Mouse (Mus musculus): ENCODE measurements around the gene Teddm2. TPM values are rescaled to one million over a fixed set of nuclear protein-coding genes. Genes with fewer than 3 reads are reported as not detected.

Teddm2 gene
- 1.4 and 1.7 TPM in 2 replicates for polyA plus RNA-seq (2015; fragmentation: Nextera tagmentation; extraction: Ambion mirVana)

DNA sequence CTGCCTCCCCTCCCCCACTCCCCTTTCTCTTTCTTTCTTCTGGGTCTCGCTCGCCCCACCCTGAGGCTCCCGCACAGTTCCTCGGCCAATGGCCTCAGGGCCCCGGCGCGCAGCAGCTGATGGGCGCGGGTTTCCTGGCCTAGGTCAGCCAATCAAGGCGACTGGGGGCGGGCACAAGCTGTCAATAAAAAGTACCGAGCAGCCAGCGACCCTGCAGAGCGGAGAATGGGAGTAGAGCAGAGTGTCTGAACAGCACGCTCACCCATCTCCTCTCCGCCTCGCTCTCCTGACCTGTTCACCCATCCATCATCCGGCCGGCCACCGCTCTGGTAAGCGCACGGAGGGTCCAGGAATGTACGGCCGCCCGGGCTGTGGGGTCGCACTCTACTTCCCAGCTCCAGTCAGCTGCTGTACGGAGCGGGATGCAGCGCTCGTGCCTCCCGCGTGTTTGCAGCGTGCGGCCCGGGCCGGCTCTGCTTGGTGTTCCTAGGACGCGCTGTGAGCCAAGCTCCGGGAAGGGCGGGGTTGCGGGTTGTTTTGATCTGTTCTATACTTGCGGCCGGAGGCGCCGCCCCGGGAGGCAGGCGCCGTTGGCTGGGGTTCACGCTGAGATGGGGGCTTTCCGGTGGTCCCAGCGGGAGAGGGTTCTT is at the start of gene Teddm2, which contains the start of gene Glul:
Gene Teddm2 (minus strand): TSS at position 498 of the 650 bp plus-strand sequence.
Gene Glul (plus strand): TSS at position 214 of the 650 bp plus-strand sequence.
- H3K4me2 ChIP-seq = peak within 1 kb of the TSS; percentile 82
- peaks cover 17% of the 10 kb centered on the region; the same call in 1 of the 2 replicates for H3K36me3 ChIP-seq (replicated peaks)
- peak; percentile 97 for ATAC-seq (replicated peaks)
- peaks cover 35% of the 10 kb centered on the region for H3K4me1 ChIP-seq
- no peaks in the 10 kb centered on the region for H3K27me3 ChIP-seq (replicated peaks)
- peak within 1 kb of the TSS; percentile 70 for H3K4me3 ChIP-seq
- H3K27ac ChIP-seq = peak within 1 kb of the TSS; percentile 96
- no peaks in the 10 kb centered on the region for H3K9me3 ChIP-seq
- WGBS = under 1% methylated on average over 51 of the region's 51 CpGs
- H3K9ac ChIP-seq = peak within 1 kb of the TSS; percentile 90

DNA sequence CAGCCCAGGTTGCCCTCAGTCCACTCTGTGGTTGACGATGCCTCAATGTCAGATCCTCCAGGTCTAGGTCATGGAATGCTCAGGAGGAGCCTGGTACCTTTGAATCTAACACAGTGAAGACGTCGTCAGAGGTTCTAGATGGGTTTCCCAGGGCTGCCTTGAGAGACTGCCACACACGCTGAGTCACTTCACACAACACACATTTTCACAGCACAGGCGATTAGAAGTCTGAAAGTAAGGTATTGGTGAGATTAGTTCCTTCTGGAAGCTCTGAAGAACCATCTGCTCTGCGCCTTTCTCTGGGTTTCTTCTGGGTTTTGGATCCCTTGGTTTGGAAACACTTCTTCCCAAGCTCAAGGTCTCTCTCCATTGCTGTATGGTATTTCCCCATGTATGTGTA is 47.8 kb upstream of the Teddm2 start:
- no peak overlapping the region for H3K27ac ChIP-seq
- ATAC-seq (replicated peaks) = no peak
- no peaks in the 10 kb centered on the region for H3K9me3 ChIP-seq
- H3K9ac ChIP-seq = no peak overlapping the region
- H3K4me2 ChIP-seq = no peak overlapping the region
- H3K36me3 ChIP-seq (replicated peaks) = no peaks in the 10 kb centered on the region
- 96% methylated on average over 6 of the region's 6 CpGs for WGBS
- no peaks in the 10 kb centered on the region for H3K27me3 ChIP-seq (replicated peaks)
- peaks cover 4% of the 10 kb centered on the region; the same call in 1 of the 2 replicates for H3K4me1 ChIP-seq
- no peak overlapping the region for H3K4me3 ChIP-seq

DNA sequence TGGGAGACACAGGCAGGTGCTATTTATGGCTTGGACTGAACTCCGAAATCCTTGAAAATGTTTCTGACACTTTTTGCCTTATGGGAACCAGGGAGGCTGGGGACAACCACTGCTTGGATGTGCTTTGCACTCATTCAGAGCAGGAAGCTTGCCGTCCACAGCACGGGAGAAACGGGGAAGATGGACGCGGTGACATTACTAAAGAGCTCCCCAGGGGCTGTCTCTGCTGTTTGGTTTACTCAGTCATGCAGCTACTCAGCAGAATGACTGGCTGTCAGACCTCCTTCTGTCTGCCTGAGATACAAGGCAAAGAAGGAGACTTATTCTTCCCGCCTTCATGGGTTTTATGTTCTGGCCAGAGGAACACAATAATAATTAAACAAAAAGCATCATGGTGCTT is 46.9 kb upstream of the Teddm2 start:
- WGBS = 28% methylated on average over 7 of the region's 7 CpGs
- Histone ChIP-seq H3K4me2 (no peak overlapping the region), H3K36me3 (replicated peaks) (no peaks in the 10 kb centered on the region), H3K4me1 (peaks cover 4% of the 10 kb centered on the region; the same call in 1 of the 2 replicates), H3K27ac (no peak overlapping the region), H3K9ac (no peak overlapping the region), H3K27me3 (replicated peaks) (no peaks in the 10 kb centered on the region), H3K4me3 (no peak overlapping the region), H3K9me3 (no peaks in the 10 kb centered on the region)
- ATAC-seq (replicated peaks) = no peak

DNA sequence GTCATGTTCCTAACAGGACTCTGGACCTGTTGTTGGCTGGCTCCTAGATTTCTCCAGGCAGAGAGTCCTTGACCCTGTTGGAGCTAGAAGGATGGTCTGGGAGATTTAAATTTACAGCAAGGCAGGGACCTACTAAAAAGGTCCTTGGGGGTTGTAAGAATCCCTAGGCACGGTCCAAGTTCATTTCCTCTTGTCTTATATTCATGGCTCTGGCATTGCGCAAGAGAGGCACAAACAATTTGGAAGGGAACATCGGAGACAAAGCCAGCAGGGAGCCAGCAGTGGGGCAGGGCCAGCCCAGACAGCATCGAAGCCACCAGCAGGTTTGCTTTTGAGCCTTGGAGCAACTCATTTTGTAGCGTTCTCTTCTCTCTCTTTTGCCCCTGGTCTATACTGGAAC is 45.2 kb upstream of the Teddm2 start:
- no peak for ATAC-seq (replicated peaks)
- H3K27ac ChIP-seq = no peak overlapping the region
- 79% methylated on average over 5 of the region's 5 CpGs for WGBS

DNA sequence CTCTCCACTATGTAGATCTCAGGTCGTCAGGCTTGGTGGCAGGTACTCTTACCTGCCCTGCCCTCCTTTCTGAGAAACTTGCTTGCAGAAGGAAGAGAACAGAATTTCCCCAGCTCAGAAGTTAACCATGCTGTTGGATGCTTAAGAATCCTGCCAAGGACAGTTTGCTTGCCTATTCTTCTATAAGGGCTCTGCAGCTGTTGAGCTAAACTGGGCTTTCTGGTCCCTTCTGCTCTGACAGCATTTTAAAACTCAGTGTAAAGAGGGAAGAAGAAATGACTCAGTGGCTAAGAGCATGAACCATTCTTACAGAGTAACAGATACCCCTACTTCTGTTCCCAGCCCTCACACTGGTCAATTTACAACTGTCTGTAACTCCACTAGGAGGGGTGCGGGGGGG is 41.0 kb upstream of the Teddm2 start:
- ATAC-seq (replicated peaks) = no peak
- Histone ChIP-seq H3K4me3 (no peak overlapping the region), H3K4me1 (no peaks in the 10 kb centered on the region), H3K9me3 (no peaks in the 10 kb centered on the region), H3K36me3 (replicated peaks) (no peaks in the 10 kb centered on the region), H3K4me2 (no peak overlapping the region), H3K9ac (no peak overlapping the region), H3K27ac (no peak overlapping the region), H3K27me3 (replicated peaks) (no peaks in the 10 kb centered on the region)
- 89% methylated on average over 2 of the region's 2 CpGs for WGBS

More for the DNA sequence above, 45.2 kb upstream of the Teddm2 start:
- Histone ChIP-seq H3K4me1 (peaks cover 4% of the 10 kb centered on the region; the same call in 1 of the 2 replicates), H3K9ac (no peak overlapping the region), H3K4me3 (no peak overlapping the region), H3K4me2 (no peak overlapping the region), H3K36me3 (replicated peaks) (no peaks in the 10 kb centered on the region), H3K27me3 (replicated peaks) (no peaks in the 10 kb centered on the region), H3K9me3 (no peaks in the 10 kb centered on the region)

DNA sequence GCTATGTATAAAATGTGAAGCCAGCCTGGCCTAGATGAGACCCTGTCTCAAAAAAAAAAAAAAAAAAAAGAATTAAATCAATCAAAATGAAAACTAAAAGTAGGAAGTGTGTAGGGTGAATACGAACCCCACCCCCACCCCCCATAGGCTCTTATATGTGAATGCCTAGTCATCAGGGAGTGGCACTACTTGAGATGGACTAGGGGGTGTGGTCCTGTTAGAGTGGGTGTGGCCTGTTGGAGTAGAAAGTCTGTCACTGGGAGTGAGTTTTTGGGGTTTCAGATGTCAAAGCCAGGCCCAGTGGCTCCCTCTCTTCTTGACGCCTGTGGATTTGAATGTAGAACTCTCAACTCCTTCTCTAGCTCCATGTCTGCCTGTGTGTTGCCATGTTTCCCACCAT is 37.0 kb upstream of the Teddm2 start:
- Histone ChIP-seq H3K27ac (no peak overlapping the region), H3K4me1 (no peaks in the 10 kb centered on the region), H3K9me3 (no peaks in the 10 kb centered on the region), H3K4me3 (no peak overlapping the region), H3K27me3 (replicated peaks) (no peaks in the 10 kb centered on the region), H3K4me2 (no peak overlapping the region), H3K36me3 (replicated peaks) (no peaks in the 10 kb centered on the region), H3K9ac (no peak overlapping the region)
- ATAC-seq (replicated peaks) = no peak
- WGBS = 100% methylated on average over 2 of the region's 2 CpGs

DNA sequence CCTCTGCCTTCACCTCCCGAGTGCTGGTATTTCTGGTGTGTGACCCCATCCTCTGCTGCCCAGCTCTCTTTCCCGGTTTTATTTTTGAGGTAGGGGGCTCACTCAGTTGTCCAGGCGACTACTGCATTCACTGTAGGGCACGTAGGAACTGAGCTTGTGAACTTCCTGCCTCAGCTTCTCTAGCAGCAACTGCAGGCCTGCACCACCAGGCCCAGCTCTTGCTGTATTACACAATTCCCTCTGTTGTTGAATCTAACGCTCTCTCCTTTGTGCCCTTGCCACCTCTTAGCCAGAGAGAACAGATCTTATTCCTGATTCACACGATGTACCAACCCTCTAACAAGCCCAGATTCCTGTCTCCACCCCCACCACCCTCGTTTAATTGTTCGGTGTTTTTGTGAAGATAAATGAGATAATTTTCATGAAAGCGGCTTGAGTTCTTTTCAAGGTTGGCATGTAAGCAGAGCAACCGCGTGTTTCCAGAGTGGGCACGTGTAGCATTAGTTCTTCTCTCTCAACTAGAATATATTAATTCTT is 35.9 kb upstream of the Teddm2 start:
- no peaks in the 10 kb centered on the region for H3K36me3 ChIP-seq (replicated peaks)
- 69% methylated on average over 12 of the region's 12 CpGs for WGBS
- ATAC-seq (replicated peaks) = no peak
- no peak overlapping the region for H3K27ac ChIP-seq
- H3K4me3 ChIP-seq = no peak overlapping the region
- no peak overlapping the region for H3K9ac ChIP-seq
- no peaks in the 10 kb centered on the region for H3K4me1 ChIP-seq
- no peaks in the 10 kb centered on the region for H3K27me3 ChIP-seq (replicated peaks)
- H3K9me3 ChIP-seq = no peaks in the 10 kb centered on the region
- H3K4me2 ChIP-seq = no peak overlapping the region

DNA sequence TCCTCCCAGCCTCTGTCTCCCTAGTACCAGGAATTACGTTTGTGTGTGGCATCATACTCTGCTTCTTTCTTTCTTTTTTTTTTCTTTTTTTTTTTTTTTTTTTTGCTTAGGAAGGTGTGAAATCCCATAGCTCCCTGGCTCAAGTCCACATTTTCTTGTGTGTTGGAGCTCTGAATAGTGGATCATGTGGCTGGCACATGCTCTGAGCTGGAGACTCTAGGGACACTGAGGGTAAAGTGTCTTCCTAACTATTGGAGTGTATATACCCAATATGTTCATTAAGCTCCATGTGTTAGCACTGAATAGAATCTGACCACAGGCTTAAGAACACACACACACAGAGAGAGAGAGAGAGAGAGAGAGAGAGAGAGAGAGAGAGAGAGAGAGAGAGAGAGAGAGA is 33.7 kb upstream of the Teddm2 start:
- ATAC-seq (replicated peaks) = no peak
- Histone ChIP-seq H3K4me1 (no peaks in the 10 kb centered on the region), H3K36me3 (replicated peaks) (no peaks in the 10 kb centered on the region), H3K9me3 (no peaks in the 10 kb centered on the region), H3K27ac (no peak overlapping the region), H3K4me3 (no peak overlapping the region), H3K9ac (no peak overlapping the region), H3K27me3 (replicated peaks) (no peaks in the 10 kb centered on the region), H3K4me2 (no peak overlapping the region)
- WGBS = 77% methylated on average over 1 of the region's 1 CpGs

DNA sequence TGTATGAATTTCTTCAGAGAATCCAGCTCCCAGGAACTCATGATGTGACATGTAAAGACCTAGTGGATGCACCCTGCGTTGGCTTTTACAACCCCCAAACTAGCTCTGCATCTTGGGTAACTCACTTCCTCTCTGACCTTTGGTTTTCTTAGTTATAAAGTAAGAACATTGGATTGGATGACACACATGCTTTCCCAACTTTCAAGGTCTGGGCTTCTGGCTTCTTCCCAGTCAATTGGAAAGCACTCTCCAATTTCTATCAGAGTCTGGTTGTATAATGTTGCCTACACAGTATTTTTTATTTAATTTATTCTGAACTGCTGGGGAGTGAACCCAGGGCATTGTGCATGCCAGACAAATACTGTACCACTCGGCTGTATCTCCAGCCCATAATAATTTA is 30.4 kb upstream of the Teddm2 start:
- Histone ChIP-seq H3K4me2 (no peak overlapping the region), H3K9me3 (no peaks in the 10 kb centered on the region), H3K4me1 (no peaks in the 10 kb centered on the region), H3K36me3 (replicated peaks) (no peaks in the 10 kb centered on the region), H3K9ac (no peak overlapping the region), H3K27ac (no peak overlapping the region), H3K4me3 (no peak overlapping the region), H3K27me3 (replicated peaks) (no peaks in the 10 kb centered on the region)
- ATAC-seq (replicated peaks) = no peak
- WGBS = 82% methylated on average over 2 of the region's 2 CpGs

DNA sequence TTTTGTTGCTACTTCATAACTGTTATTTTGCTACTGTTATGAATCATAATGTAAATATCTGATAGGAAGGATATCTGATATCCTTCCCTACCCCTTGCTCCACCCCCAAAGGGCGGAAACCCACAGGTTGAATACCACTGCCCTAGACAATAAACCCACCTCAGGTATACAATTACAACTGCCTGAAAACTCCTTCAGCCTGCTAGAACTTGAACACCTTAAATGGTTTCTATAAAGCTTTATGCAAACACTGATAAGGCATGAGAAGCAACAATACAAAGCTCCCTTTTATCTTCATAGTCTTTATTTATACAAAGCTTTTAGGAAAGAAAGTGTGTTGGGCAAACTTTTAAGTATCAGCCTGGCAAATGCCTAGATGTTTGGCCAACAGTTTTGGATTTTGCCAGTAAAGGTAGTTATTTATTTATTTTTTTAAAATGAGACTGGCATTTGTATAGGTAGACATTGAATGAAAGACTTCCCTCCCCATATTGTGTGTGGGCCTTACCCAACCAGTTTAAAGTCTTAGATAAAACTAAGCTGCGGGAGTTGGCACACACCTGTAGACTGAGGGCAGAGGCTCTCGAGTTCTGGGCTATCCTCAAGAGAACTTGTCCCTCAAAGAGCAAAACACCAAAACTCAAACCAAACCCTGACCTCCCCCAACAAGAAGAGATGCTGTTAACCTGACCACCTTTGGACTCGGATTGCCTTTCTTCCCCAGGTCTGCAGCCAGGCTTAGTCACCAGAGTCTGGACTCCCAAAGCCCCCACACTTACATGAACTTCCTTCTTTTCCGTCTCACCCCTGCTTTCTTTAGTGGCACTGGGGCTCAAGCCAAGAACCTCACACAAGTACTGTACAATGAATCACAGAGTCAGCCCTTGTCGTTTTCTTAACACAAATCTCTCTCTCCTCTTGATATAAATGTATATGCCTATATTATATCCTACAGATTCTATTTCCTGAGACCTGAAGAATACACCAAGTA is 24.7 kb upstream of the Teddm2 start:
- WGBS = 86% methylated on average over 6 of the region's 6 CpGs
- no peaks in the 10 kb centered on the region for H3K36me3 ChIP-seq (replicated peaks)
- no peak overlapping the region for H3K27ac ChIP-seq
- no peak overlapping the region for H3K9ac ChIP-seq
- H3K9me3 ChIP-seq = no peaks in the 10 kb centered on the region
- no peaks in the 10 kb centered on the region for H3K27me3 ChIP-seq (replicated peaks)
- H3K4me3 ChIP-seq = no peak overlapping the region
- H3K4me2 ChIP-seq = no peak overlapping the region
- no peak for ATAC-seq (replicated peaks)
- H3K4me1 ChIP-seq = no peaks in the 10 kb centered on the region

DNA sequence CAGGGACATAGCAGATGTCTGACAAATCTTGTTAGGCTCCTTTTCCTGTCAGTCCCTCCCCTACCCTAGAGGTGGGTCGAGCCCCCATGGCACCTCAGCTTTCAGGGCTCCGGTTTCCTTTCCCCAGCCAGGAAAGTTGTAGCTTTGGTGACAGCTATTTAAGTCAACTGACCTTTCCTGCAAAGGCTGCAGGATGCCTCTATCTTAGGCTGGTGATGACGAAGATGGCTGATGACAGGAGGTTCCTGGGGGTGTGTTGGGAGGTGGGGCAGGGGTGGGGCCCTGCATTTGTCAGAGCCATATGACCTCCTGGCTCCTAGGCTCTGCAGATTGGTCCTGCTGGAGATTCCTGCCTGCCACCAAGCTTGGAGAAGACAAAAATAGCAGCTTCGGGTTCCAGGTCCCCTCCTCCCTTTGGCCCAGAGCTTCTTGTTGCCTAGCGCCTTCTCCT is 22.6 kb upstream of the Teddm2 start:
- no peaks in the 10 kb centered on the region for H3K36me3 ChIP-seq (replicated peaks)
- no peak for ATAC-seq (replicated peaks)
- WGBS = 69% methylated on average over 5 of the region's 5 CpGs

DNA sequence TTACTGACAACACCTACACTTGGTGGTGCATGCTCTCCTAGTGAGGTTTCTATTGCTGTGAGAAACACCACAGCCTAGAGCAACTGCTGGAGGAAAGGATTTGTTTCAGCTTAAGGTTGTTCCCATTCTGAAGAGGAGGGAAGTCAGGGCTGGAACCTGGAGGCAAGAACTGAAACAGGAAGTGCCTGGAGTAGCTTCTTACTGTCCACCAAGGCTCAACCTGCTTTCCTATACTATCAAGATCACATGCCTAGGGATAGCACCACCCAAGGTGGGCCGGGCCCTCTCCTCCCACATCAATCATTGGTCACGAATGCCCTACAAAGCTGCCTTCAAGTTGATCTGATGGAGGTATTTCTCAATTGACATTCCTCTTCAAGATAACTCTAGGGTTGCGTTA is 21.6 kb upstream of the Teddm2 start:
- no peak overlapping the region for H3K4me2 ChIP-seq
- H3K4me1 ChIP-seq = no peaks in the 10 kb centered on the region
- no peaks in the 10 kb centered on the region for H3K9me3 ChIP-seq
- no peak overlapping the region for H3K9ac ChIP-seq
- 99% methylated on average over 3 of the region's 3 CpGs for WGBS
- ATAC-seq (replicated peaks) = no peak
- no peak overlapping the region for H3K27ac ChIP-seq
- H3K4me3 ChIP-seq = no peak overlapping the region
- H3K36me3 ChIP-seq (replicated peaks) = no peaks in the 10 kb centered on the region
- H3K27me3 ChIP-seq (replicated peaks) = no peaks in the 10 kb centered on the region

More for the DNA sequence above, 22.6 kb upstream of the Teddm2 start:
- H3K4me1 ChIP-seq = no peaks in the 10 kb centered on the region
- no peak overlapping the region for H3K27ac ChIP-seq
- no peaks in the 10 kb centered on the region for H3K27me3 ChIP-seq (replicated peaks)
- no peak overlapping the region for H3K4me2 ChIP-seq
- H3K4me3 ChIP-seq = no peak overlapping the region
- no peaks in the 10 kb centered on the region for H3K9me3 ChIP-seq
- no peak overlapping the region for H3K9ac ChIP-seq

All from midbrain, embryonic 15.5 days (tissue).